Mouse (Mus musculus): ENCODE results near the gene Kcnq2. TPM values are rescaled to one million over a fixed set of nuclear protein-coding genes. Genes with fewer than 3 reads are reported as not detected.
A peak's percentile ranks its signal among the peaks of the same experiment; 100 is the strongest.

Kcnq2 gene
- polyA plus RNA-seq, 1 experiment: not detected

DNA sequence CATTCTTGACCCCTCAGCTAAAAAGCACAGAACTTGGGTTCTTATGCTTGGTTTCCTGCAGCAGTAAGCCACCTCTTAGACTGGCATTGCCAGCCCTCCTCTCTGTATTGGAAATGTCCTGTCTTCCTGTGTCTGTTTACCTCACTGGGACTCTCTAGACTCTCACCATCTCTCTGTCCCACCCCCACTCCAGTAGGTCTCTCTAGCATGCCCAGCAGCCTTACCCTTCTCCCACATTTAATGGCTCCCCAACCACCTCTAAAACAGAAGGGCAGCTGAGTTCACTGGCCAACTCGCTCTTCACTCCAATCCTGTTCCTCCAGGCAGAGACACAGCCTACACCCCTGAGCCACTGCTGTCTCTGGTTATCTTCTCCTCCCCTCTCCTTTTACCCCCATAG is 33.5 kb downstream of the Kcnq2 start:
- peaks cover 24% of the 10 kb centered on the region for H3K4me1 ChIP-seq (ENCODE audit: control insufficient read depth, insufficient read depth, low read length)
- H3K4me3 ChIP-seq (ENCODE audit: insufficient read depth, low read depth, low read length): no peak overlapping the region
- TF ChIP-seq POLR2A (IDR thresholded peaks at IDR 0.05; ENCODE audit: insufficient read depth, low read depth, low read length): no peak
- no peak for TF ChIP-seq CTCF (IDR thresholded peaks at IDR 0.05; ENCODE audit: insufficient read depth, low read depth, low read length)
- H3K27ac ChIP-seq (ENCODE audit: insufficient read depth, low read depth, low read length): peak overlapping the region; percentile 72
- 83% methylated on average over 1 of the region's 1 CpGs for WGBS

DNA sequence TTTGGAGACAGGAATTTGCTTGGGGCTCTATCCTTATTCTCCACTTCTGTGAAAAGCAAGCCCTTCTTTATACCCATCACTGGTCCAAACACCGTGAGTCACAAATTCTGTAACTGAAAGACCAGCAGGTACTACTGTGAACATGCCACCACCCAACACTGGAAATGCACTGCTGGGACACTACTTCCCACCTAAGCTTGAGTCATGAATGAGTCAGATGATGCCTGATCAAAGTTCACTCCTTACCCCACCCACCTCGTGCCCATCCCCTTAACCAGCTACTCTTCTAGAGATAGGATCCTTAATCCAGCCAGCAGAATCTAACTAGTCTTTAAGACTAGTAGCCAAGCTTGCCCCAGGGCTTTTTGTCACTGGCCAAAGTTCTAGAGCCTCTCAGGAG is 35.0 kb downstream of the Kcnq2 start:
- Histone ChIP-seq H3K4me3 (ENCODE audit: insufficient read depth, low read depth, low read length) (no peak overlapping the region), H3K4me1 (ENCODE audit: control insufficient read depth, insufficient read depth, low read length) (peaks cover 24% of the 10 kb centered on the region), H3K27ac (ENCODE audit: insufficient read depth, low read depth, low read length) (no peak overlapping the region)
- no peak for TF ChIP-seq POLR2A (IDR thresholded peaks at IDR 0.05; ENCODE audit: insufficient read depth, low read depth, low read length)
- no peak for TF ChIP-seq CTCF (IDR thresholded peaks at IDR 0.05; ENCODE audit: insufficient read depth, low read depth, low read length)
- WGBS: 56% methylated on average over 2 of the region's 2 CpGs

DNA sequence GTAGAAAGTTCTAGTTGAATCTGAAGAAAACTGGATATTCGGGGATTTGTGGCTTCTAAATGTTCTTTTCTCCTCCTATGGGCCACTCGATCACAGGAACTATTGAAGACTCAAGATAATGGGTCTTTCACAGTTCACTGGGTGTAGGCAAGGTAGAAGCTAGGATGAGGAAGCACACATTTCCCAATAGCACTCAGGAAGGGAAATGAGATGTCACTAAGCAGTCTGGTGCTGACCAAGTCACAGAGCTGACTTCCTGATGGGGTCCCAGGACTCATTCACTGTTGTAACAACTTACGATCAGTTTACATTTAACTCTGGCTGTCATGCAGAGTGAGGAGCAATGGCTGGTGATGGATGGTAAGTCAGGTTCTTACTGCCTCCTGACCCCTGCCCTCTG is 45.0 kb downstream of the Kcnq2 start:
- Histone ChIP-seq H3K27ac (ENCODE audit: insufficient read depth, low read depth, low read length) (no peak overlapping the region), H3K4me1 (ENCODE audit: control insufficient read depth, insufficient read depth, low read length) (peaks cover 10% of the 10 kb centered on the region), H3K4me3 (ENCODE audit: insufficient read depth, low read depth, low read length) (no peak overlapping the region)
- TF ChIP-seq CTCF (IDR thresholded peaks at IDR 0.05; ENCODE audit: insufficient read depth, low read depth, low read length) (no peak), POLR2A (IDR thresholded peaks at IDR 0.05; ENCODE audit: insufficient read depth, low read depth, low read length) (no peak)
- 80% methylated on average over 3 of the region's 3 CpGs for WGBS

DNA sequence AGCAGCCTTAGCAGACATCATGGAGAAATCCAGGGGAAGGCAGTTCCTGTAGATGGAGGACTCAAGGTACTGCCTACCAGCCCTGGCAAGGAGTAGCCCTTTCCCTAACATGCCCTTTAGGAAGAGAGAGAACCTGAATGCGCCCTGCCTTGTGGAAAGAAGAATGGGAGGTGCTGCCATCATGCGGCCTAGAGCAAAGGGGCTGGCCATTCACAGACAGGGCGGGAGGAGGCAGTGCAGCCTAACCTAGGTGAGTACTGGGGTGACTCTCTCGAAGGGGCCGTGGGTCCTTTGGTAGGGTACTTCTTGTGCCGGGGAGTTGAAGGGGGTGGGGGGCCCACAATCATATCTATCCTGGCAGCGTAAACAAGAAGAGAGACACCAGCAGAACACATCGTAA is 50.1 kb downstream of the Kcnq2 start:
- no peak overlapping the region for H3K4me3 ChIP-seq (ENCODE audit: insufficient read depth, low read depth, low read length)
- H3K4me1 ChIP-seq (ENCODE audit: control insufficient read depth, insufficient read depth, low read length): no peaks in the 10 kb centered on the region
- TF ChIP-seq POLR2A (IDR thresholded peaks at IDR 0.05; ENCODE audit: insufficient read depth, low read depth, low read length) (no peak), CTCF (IDR thresholded peaks at IDR 0.05; ENCODE audit: insufficient read depth, low read depth, low read length) (no peak)
- H3K27ac ChIP-seq (ENCODE audit: insufficient read depth, low read depth, low read length): no peak overlapping the region
- 64% methylated on average over 8 of the region's 8 CpGs for WGBS

DNA sequence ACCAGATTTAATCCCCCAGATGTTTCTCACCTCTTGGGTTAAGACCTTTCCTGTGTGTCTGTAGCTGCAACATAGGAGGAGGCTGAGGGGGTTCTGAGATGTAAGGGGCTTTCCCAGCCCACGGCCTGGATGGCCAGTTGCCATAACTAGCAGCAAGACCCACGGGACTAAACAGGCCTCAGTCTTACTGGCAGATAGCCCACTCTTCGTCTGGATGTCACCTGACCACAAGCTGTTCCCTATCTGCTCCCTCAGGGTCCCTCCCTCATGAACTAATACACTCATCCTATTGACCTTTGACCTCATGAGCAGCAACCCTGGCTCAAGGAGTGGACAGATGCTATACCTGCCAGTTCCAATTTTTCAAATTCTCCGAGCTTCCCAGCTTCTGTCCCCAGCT is 51.2 kb downstream of the Kcnq2 start:
- WGBS: 41% methylated on average over 4 of the region's 4 CpGs
- Histone ChIP-seq H3K4me1 (ENCODE audit: control insufficient read depth, insufficient read depth, low read length) (no peaks in the 10 kb centered on the region), H3K27ac (ENCODE audit: insufficient read depth, low read depth, low read length) (no peak overlapping the region), H3K4me3 (ENCODE audit: insufficient read depth, low read depth, low read length) (no peak overlapping the region)
- no peak for TF ChIP-seq CTCF (IDR thresholded peaks at IDR 0.05; ENCODE audit: insufficient read depth, low read depth, low read length)
- no peak for TF ChIP-seq POLR2A (IDR thresholded peaks at IDR 0.05; ENCODE audit: insufficient read depth, low read depth, low read length)

DNA sequence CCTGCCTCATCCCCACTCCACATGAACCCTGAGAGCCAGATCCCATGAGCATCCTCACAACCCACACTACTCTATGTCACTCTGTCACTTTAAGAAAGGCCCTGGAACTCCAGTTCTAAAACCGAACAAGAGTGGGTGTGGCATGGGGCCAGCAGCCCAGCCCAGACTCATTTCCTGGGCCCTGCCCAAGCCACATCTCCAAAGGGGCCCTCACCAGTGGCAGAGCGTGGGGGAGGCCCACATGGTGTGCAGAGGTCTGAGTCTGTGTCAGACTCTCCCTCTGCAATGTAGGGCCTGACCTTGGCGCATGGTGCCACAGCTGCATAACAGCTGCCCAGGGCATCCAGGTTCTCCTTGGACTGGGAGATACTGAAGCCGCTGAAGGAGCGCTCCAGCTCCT is 54.2 kb downstream of the Kcnq2 start:
- H3K4me3 ChIP-seq (ENCODE audit: insufficient read depth, low read depth, low read length): no peak overlapping the region
- H3K4me1 ChIP-seq (ENCODE audit: control insufficient read depth, insufficient read depth, low read length): peaks cover 2% of the 10 kb centered on the region; the same call in 1 of the 2 replicates
- TF ChIP-seq POLR2A (IDR thresholded peaks at IDR 0.05; ENCODE audit: insufficient read depth, low read depth, low read length) (no peak), CTCF (IDR thresholded peaks at IDR 0.05; ENCODE audit: insufficient read depth, low read depth, low read length) (no peak)
- no peak overlapping the region for H3K27ac ChIP-seq (ENCODE audit: insufficient read depth, low read depth, low read length)
- 52% methylated on average over 5 of the region's 5 CpGs for WGBS

DNA sequence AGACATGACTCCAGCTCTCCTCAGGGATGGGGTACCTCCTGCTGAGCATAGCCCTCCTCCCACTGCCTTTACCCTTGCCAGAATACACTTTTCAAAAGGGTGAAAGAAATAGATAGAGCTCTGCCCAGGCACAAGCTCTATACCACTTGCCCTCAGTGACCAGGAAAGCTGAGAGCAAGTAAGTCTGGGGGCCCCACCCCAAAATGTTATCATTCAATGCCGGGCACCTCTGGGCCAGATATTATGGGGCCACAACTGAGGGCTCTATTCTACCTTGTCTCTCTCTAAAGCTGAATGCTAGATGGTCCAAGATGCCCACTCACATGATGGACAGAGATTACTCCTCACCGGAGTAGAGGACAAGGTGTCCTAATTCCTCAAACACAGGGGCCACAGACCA is 55.6 kb downstream of the Kcnq2 start:
- Histone ChIP-seq H3K4me3 (ENCODE audit: insufficient read depth, low read depth, low read length) (no peak overlapping the region), H3K4me1 (ENCODE audit: control insufficient read depth, insufficient read depth, low read length) (peaks cover 3% of the 10 kb centered on the region; the same call in 1 of the 2 replicates), H3K27ac (ENCODE audit: insufficient read depth, low read depth, low read length) (no peak overlapping the region)
- 83% methylated on average over 2 of the region's 2 CpGs for WGBS
- no peak for TF ChIP-seq CTCF (IDR thresholded peaks at IDR 0.05; ENCODE audit: insufficient read depth, low read depth, low read length)
- TF ChIP-seq POLR2A (IDR thresholded peaks at IDR 0.05; ENCODE audit: insufficient read depth, low read depth, low read length): no peak

DNA sequence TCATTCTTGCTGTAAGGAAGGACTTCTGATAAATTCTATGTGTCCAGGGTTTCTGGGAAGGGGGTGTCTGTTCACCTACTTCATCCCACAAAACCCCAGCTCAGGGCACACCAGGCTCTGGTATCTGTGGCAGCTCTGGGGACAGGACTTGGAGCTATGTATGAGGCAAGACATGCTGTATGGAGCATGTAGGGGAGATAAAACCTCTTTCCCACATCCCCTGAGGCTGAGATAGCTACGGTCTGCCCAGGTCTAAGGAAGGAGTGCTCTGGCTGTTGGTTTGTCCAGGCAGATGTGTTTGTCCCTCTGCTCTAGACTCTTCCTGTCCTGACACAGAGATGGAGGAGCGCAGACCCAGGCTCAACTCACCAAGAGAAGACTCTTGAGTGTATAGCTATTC is 56.2 kb downstream of the Kcnq2 start:
- TF ChIP-seq CTCF (IDR thresholded peaks at IDR 0.05; ENCODE audit: insufficient read depth, low read depth, low read length): no peak
- TF ChIP-seq POLR2A (IDR thresholded peaks at IDR 0.05; ENCODE audit: insufficient read depth, low read depth, low read length): no peak
- H3K27ac ChIP-seq (ENCODE audit: insufficient read depth, low read depth, low read length): no peak overlapping the region
- peaks cover 3% of the 10 kb centered on the region; the same call in 1 of the 2 replicates for H3K4me1 ChIP-seq (ENCODE audit: control insufficient read depth, insufficient read depth, low read length)
- no peak overlapping the region for H3K4me3 ChIP-seq (ENCODE audit: insufficient read depth, low read depth, low read length)
- WGBS: 90% methylated on average over 2 of the region's 2 CpGs

DNA sequence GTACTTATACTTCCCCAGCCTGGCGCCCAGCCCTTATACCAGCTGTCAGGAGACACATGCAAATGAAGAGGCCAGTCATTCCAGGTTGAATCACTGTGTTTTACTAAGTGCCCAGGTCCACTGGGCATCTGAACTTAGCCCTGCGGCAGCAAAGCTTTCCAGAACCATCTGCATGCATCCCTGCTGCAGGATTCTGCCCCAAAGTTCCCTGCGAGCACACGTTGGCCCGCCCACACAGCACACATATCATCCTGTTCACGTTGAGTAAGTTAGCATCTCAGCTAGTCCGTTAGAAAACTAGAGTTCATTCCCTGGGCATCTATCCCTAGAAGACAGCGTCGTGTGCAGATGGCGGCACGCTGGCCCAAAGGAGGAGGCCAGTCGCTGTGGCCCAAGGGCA is 59.6 kb downstream of the Kcnq2 start:
- TF ChIP-seq CTCF (IDR thresholded peaks at IDR 0.05; ENCODE audit: insufficient read depth, low read depth, low read length): no peak
- no peak for TF ChIP-seq POLR2A (IDR thresholded peaks at IDR 0.05; ENCODE audit: insufficient read depth, low read depth, low read length)
- no peak overlapping the region for H3K4me3 ChIP-seq (ENCODE audit: insufficient read depth, low read depth, low read length)
- peaks cover 3% of the 10 kb centered on the region; the same call in 1 of the 2 replicates for H3K4me1 ChIP-seq (ENCODE audit: control insufficient read depth, insufficient read depth, low read length)
- WGBS: 66% methylated on average over 12 of the region's 12 CpGs
- H3K27ac ChIP-seq (ENCODE audit: insufficient read depth, low read depth, low read length): no peak overlapping the region

DNA sequence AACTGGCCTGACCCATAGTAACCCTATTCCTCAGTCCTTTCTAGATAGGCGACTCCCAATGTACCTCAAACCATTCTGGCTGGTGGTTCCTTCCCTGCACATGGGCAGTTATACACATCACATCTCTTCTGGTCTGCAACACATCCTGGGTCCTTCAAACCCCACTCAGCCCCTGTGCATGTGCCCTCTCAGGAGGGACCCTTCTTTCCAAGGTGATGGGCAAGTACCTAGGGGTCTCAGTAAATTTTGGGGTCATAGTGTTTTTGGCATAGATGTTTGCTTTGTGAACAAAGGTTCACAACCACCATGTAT is 62.7 kb downstream of the Kcnq2 start:
- peaks cover 3% of the 10 kb centered on the region; the same call in 1 of the 2 replicates for H3K4me1 ChIP-seq (ENCODE audit: control insufficient read depth, insufficient read depth, low read length)
- no peak overlapping the region for H3K27ac ChIP-seq (ENCODE audit: insufficient read depth, low read depth, low read length)
- 5% methylated on average over 1 of the region's 1 CpGs for WGBS
- TF ChIP-seq POLR2A (IDR thresholded peaks at IDR 0.05; ENCODE audit: insufficient read depth, low read depth, low read length): no peak
- TF ChIP-seq CTCF (IDR thresholded peaks at IDR 0.05; ENCODE audit: insufficient read depth, low read depth, low read length): no peak
- no peak overlapping the region for H3K4me3 ChIP-seq (ENCODE audit: insufficient read depth, low read depth, low read length)
